Mouse (Mus musculus) bone marrow macrophage, adult 2 months (primary cell): ENCODE data around the gene Tcf20.

Experiments
- CTCF ChIP-seq: IDR thresholded peaks from 2 replicates; pipeline ENCODE4 v1.5.1; 2012; ENCODE audit warnings: low read depth, mild to moderate bottlenecking, low read length, moderate library complexity
- POLR2A ChIP-seq: IDR thresholded peaks from 2 replicates; pipeline ENCODE4 v1.6.1; 2012; ENCODE audit warnings: mild to moderate bottlenecking, low read depth, low read length, borderline replicate concordance

GRCm38 (mm10) chr15:82909791-82910190 is 77.9 kb downstream of the Tcf20 start:
- TF ChIP-seq POLR2A: no peak
- TF ChIP-seq CTCF: no peak
